ENCODE assay signal across 8 mouse cellular contexts in genomic region chr14:51902806-51903710, GRCm38 (mm10). TPM values are rescaled to one million over a fixed set of nuclear protein-coding genes. Genes with fewer than 3 reads are reported as not detected.
DNase-seq lines count a peak whose midpoint lies in the region; ATAC-seq and TF ChIP-seq lines count a peak whose summit lies in the region.

No protein-coding gene starts in this region.

- DNase-seq in layer of hippocampus, adult 18-20 months (ENCODE audit: low spot score in 2 of 2) = peak; percentile 40 to 73
- no peak for DNase-seq in layer of hippocampus, adult 9-10 months (ENCODE audit: low spot score)
- peak; percentile 88 for DNase-seq in embryo, embryonic 10 days (ENCODE audit: low spot score)
- peak; percentile 74 to 91 for DNase-seq in heart, adult 18-20 months
- peak; percentile 79 for DNase-seq in kidney, adult 18-20 months
- peak; percentile 62 for DNase-seq in limb, embryonic 14.5 days (ENCODE audit: low spot score)
- DNase-seq in neural tube, embryonic 10.5 days (ENCODE audit: extremely low spot score, low spot score) = peak; percentile 86

- no peak overlapping the region for H3K9ac ChIP-seq in limb, embryonic 14.5 days (ENCODE audit: low read depth, low read length, severe bottlenecking)
- no peak overlapping the region for H3K9ac ChIP-seq in stomach, embryonic 14.5 days (replicated peaks; ENCODE audit: low read depth, low read length)

- H3K4me1 ChIP-seq in limb, embryonic 14.5 days (ENCODE audit: control insufficient read depth, insufficient read depth, low read length) = no peaks in the 10 kb centered on the region
- no peaks in the 10 kb centered on the region for H3K4me1 ChIP-seq in stomach, embryonic 14.5 days (ENCODE audit: control insufficient read depth, insufficient read depth, low read length)

- H3K9me3 ChIP-seq in limb, embryonic 14.5 days (ENCODE audit: control insufficient read depth, low read length) = no peaks in the 10 kb centered on the region
- H3K9me3 ChIP-seq in stomach, embryonic 14.5 days (ENCODE audit: control insufficient read depth, low read depth, low read length) = no peaks in the 10 kb centered on the region

- peak; percentile 78; the same call in 1 of the 2 replicates for ATAC-seq in limb, embryonic 14.5 days (ENCODE audit: low FRiP score, low read depth)
- ATAC-seq in stomach, embryonic 14.5 days (ENCODE audit: insufficient number of reproducible peaks, insufficient read depth, low FRiP score, low read depth) = peak; percentile 17; the same call in 1 of the 2 replicates

- no peaks in the 10 kb centered on the region for H3K27me3 ChIP-seq in limb, embryonic 14.5 days (ENCODE audit: control insufficient read depth, insufficient read depth, low read length)
- H3K27me3 ChIP-seq in stomach, embryonic 14.5 days (ENCODE audit: control insufficient read depth, insufficient read depth, low read length) = no peaks in the 10 kb centered on the region

- H3K27ac ChIP-seq in limb, embryonic 14.5 days (replicated peaks; ENCODE audit: low read depth, low read length) = no peak overlapping the region
- H3K27ac ChIP-seq in stomach, embryonic 14.5 days (ENCODE audit: low read length) = no peak overlapping the region

- peaks cover 3% of the 10 kb centered on the region; the same call in 1 of the 2 replicates for H3K36me3 ChIP-seq in limb, embryonic 14.5 days (ENCODE audit: control insufficient read depth, insufficient read depth, low read length)
- no peaks in the 10 kb centered on the region for H3K36me3 ChIP-seq in stomach, embryonic 14.5 days (ENCODE audit: control insufficient read depth, insufficient read depth, low read length)

- H3K4me3 ChIP-seq in limb, embryonic 14.5 days (replicated peaks; ENCODE audit: low read length) = no peak overlapping the region
- H3K4me3 ChIP-seq in stomach, embryonic 14.5 days (ENCODE audit: low read depth, low read length) = no peak overlapping the region

- no peak overlapping the region for H3K4me2 ChIP-seq in limb, embryonic 14.5 days (replicated peaks; ENCODE audit: low read depth, low read length, severe bottlenecking)
- H3K4me2 ChIP-seq in stomach, embryonic 14.5 days (replicated peaks; ENCODE audit: low read depth, low read length) = no peak overlapping the region

- TF ChIP-seq POLR2A in limb, embryonic 14.5 days (IDR thresholded peaks at IDR 0.05; ENCODE audit: borderline replicate concordance, extremely low read depth, insufficient read depth, insufficient read length) = no peak

- 60% methylated on average over 9 of the region's 9 CpGs for WGBS in limb, embryonic 14.5 days
- 58% methylated on average over 9 of the region's 9 CpGs for WGBS in stomach, embryonic 14.5 days

RNA-seq across cellular contexts. Expression of gene Slc39a2, which starts 10.4 kb away (rescaled TPM):
- 1 to 10 TPM; 6.7 to 8.0 TPM for total RNA-seq in layer of hippocampus, adult 18-20 months (2021)
- total RNA-seq in heart, adult 18-20 months (2021) = under 1 TPM in 1 of 2 experiments, not detected in 1; 0.26 TPM
- 3.6 TPM in 2 replicates for polyA plus RNA-seq in limb, embryonic 14.5 days (2012; rRNA removed)
- polyA plus RNA-seq in limb, embryonic 14.5 days (2014; fragmentation: Nextera tagmentation; extraction: Ambion mirVana) = 1.5 TPM in 2 replicates
- 0.30 and 0.55 TPM in 2 replicates for polyA plus RNA-seq in stomach, embryonic 14.5 days (2014; fragmentation: Nextera tagmentation; extraction: Ambion mirVana)

RNA-seq across cellular contexts. Expression of gene Ndrg2, which starts 10.9 kb away (rescaled TPM):
- 1,000 to 10,000 TPM in 1 of 2 experiments, 100 to 1,000 TPM in 1; 922 to 1,028 TPM for total RNA-seq in layer of hippocampus, adult 18-20 months (2021)
- 1,000 to 10,000 TPM; 1,486 to 1,502 TPM for total RNA-seq in heart, adult 18-20 months (2021)
- 73.9 and 83.1 TPM in 2 replicates for polyA plus RNA-seq in limb, embryonic 14.5 days (2012; rRNA removed)
- polyA plus RNA-seq in limb, embryonic 14.5 days (2014; fragmentation: Nextera tagmentation; extraction: Ambion mirVana) = 52.0 and 54.5 TPM in 2 replicates
- polyA plus RNA-seq in stomach, embryonic 14.5 days (2014; fragmentation: Nextera tagmentation; extraction: Ambion mirVana) = 54.6 and 59.3 TPM in 2 replicates

RNA-seq across cellular contexts. Expression of gene Tppp2, which starts 15.2 kb away (rescaled TPM):
- not detected for total RNA-seq in layer of hippocampus, adult 18-20 months (2021)
- total RNA-seq in heart, adult 18-20 months (2021) = not detected
- not detected in 2 replicates for polyA plus RNA-seq in limb, embryonic 14.5 days (2012; rRNA removed)
- polyA plus RNA-seq in limb, embryonic 14.5 days (2014; fragmentation: Nextera tagmentation; extraction: Ambion mirVana) = not detected in 2 replicates
- polyA plus RNA-seq in stomach, embryonic 14.5 days (2014; fragmentation: Nextera tagmentation; extraction: Ambion mirVana) = not detected in 2 replicates

RNA-seq across cellular contexts. Expression of gene Mettl17, which starts 18.4 kb away (rescaled TPM):
- total RNA-seq in layer of hippocampus, adult 18-20 months (2021) = 10 to 100 TPM; 29.0 to 43.2 TPM
- total RNA-seq in heart, adult 18-20 months (2021) = 10 to 100 TPM; 24.3 to 26.3 TPM
- 45.9 and 47.9 TPM in 2 replicates for polyA plus RNA-seq in limb, embryonic 14.5 days (2012; rRNA removed)
- 42.7 and 46.5 TPM in 2 replicates for polyA plus RNA-seq in limb, embryonic 14.5 days (2014; fragmentation: Nextera tagmentation; extraction: Ambion mirVana)
- 56.3 and 63.4 TPM in 2 replicates for polyA plus RNA-seq in stomach, embryonic 14.5 days (2014; fragmentation: Nextera tagmentation; extraction: Ambion mirVana)

RNA-seq across cellular contexts. Expression of gene Rnase13, which starts 19.5 kb away (rescaled TPM):
- total RNA-seq in layer of hippocampus, adult 18-20 months (2021) = not detected
- total RNA-seq in heart, adult 18-20 months (2021) = not detected
- polyA plus RNA-seq in limb, embryonic 14.5 days (2012; rRNA removed) = not detected in 2 replicates
- not detected in 2 replicates for polyA plus RNA-seq in limb, embryonic 14.5 days (2014; fragmentation: Nextera tagmentation; extraction: Ambion mirVana)
- not detected in 2 replicates for polyA plus RNA-seq in stomach, embryonic 14.5 days (2014; fragmentation: Nextera tagmentation; extraction: Ambion mirVana)

Comparison
In these comparisons a context has a peak if more than half of its experiments do, and no peak if none do; other contexts are left out.
1. RNA of gene Slc39a2, which starts 10.4 kb away (total RNA-seq): 6.7 to 8.0 TPM in layer of hippocampus, adult 18-20 months; 0.26 TPM in heart, adult 18-20 months; every median in the first group is over 4 times any median in the second.